28 mouse cellular contexts compared by ENCODE assay signal in genomic region chr2:139069276-139069961, GRCm38 (mm10).
A peak's percentile ranks its signal among the peaks of the same experiment; 100 is the strongest.
DNase-seq lines count a peak whose midpoint lies in the region; ATAC-seq and TF ChIP-seq lines count a peak whose summit lies in the region.
"Had no signal": no experiment of that assay in that cellular context is flagged by ENCODE, and none has a peak within 500 bp of the region (broad histone marks: within the 10 kb centered on the region; RNA-seq: fewer than 3 reads in every experiment).

No protein-coding gene starts in this region.

- no peaks in the 10 kb centered on the region for H3K36me3 ChIP-seq in forebrain, postnatal 0 days (ENCODE audit: insufficient read depth)
- H3K36me3 ChIP-seq in forebrain, embryonic 14.5 days (ENCODE audit: control insufficient read depth, insufficient read depth, low read length) = no peaks in the 10 kb centered on the region
- H3K36me3 ChIP-seq in lung, embryonic 14.5 days (ENCODE audit: insufficient read depth) = no peaks in the 10 kb centered on the region
- H3K36me3 ChIP-seq in lung, embryonic 16.5 days (ENCODE audit: control insufficient read depth, insufficient read depth, low read length) = no peaks in the 10 kb centered on the region
- H3K36me3 ChIP-seq: embryonic facial prominence, embryonic 13.5 days; embryonic facial prominence, embryonic 15.5 days; forebrain, embryonic 10.5 days; forebrain, embryonic 12.5 days; forebrain, embryonic 15.5 days; G1E had no signal

- no peaks in the 10 kb centered on the region for H3K9me3 ChIP-seq in forebrain, postnatal 0 days (ENCODE audit: low read length)
- H3K9me3 ChIP-seq in forebrain, embryonic 14.5 days (replicated peaks; ENCODE audit: control insufficient read depth, low read length) = no peaks in the 10 kb centered on the region
- no peaks in the 10 kb centered on the region for H3K9me3 ChIP-seq in lung, embryonic 14.5 days (ENCODE audit: low read depth, low read length)
- H3K9me3 ChIP-seq in lung, embryonic 16.5 days (ENCODE audit: control insufficient read depth, low read length) = no peaks in the 10 kb centered on the region
- H3K9me3 ChIP-seq: embryonic facial prominence, embryonic 13.5 days; embryonic facial prominence, embryonic 15.5 days; forebrain, embryonic 10.5 days; forebrain, embryonic 12.5 days; forebrain, embryonic 15.5 days had no signal

- H3K4me1 ChIP-seq in forebrain, postnatal 0 days (ENCODE audit: insufficient read depth) = no peaks in the 10 kb centered on the region
- no peaks in the 10 kb centered on the region for H3K4me1 ChIP-seq in forebrain, embryonic 14.5 days (ENCODE audit: control insufficient read depth, insufficient read depth, low read length)
- H3K4me1 ChIP-seq in lung, embryonic 14.5 days (ENCODE audit: insufficient read depth) = no peaks in the 10 kb centered on the region
- no peaks in the 10 kb centered on the region for H3K4me1 ChIP-seq in lung, embryonic 16.5 days (replicated peaks; ENCODE audit: control insufficient read depth, insufficient read depth, low read length)
- H3K4me1 ChIP-seq in lung, adult 2 months (ENCODE audit: control insufficient read depth, insufficient read depth, low read length) = no peaks in the 10 kb centered on the region
- H3K4me1 ChIP-seq: embryonic facial prominence, embryonic 13.5 days; embryonic facial prominence, embryonic 15.5 days; forebrain, embryonic 10.5 days; forebrain, embryonic 12.5 days; forebrain, embryonic 15.5 days had no signal

- no peak overlapping the region for H3K27ac ChIP-seq in forebrain, postnatal 0 days (ENCODE audit: low read depth, low read length)
- H3K27ac ChIP-seq in forebrain, embryonic 14.5 days (ENCODE audit: low read depth, low read length) = no peak overlapping the region
- no peak overlapping the region for H3K27ac ChIP-seq in lung, embryonic 14.5 days (ENCODE audit: low read depth)
- H3K27ac ChIP-seq in lung, embryonic 16.5 days (ENCODE audit: low read length) = no peak overlapping the region
- H3K27ac ChIP-seq: embryonic facial prominence, embryonic 13.5 days; embryonic facial prominence, embryonic 15.5 days; forebrain, embryonic 10.5 days; forebrain, embryonic 12.5 days; forebrain, embryonic 15.5 days had no signal

- peak; percentile 73 for ATAC-seq in forebrain, postnatal 0 days
- no peak for ATAC-seq in forebrain, embryonic 14.5 days
- ATAC-seq in lung, embryonic 14.5 days (ENCODE audit: insufficient read depth) = peak; percentile 90
- peak; percentile 83 for ATAC-seq in lung, embryonic 16.5 days (ENCODE audit: low read depth)
- no peak for ATAC-seq in cerebellum, adult (ENCODE audit: insufficient number of reproducible peaks, low FRiP score, low TSS enrichment)
- ATAC-seq: activated CD4-positive, CD25-positive, alpha-beta regulatory T cell, adult 4 months; CD4-positive, CD25-positive, alpha-beta regulatory T cell, adult 4 months; forebrain, embryonic 15.5 days; Patski had no signal

- no peak for TF ChIP-seq CTCF in forebrain, postnatal 0 days (IDR thresholded peaks at IDR 0.05; ENCODE audit: low read depth)
- TF ChIP-seq CTCF in lung, embryonic 14.5 days (IDR thresholded peaks at IDR 0.05; ENCODE audit: low read depth) = no peak
- no peak for TF ChIP-seq CTCF in lung, adult 2 months (IDR thresholded peaks at IDR 0.05; ENCODE audit: insufficient read depth, low read length)

- no peaks in the 10 kb centered on the region for H3K27me3 ChIP-seq in forebrain, postnatal 0 days (ENCODE audit: insufficient read depth, low read length)
- H3K27me3 ChIP-seq in forebrain, embryonic 14.5 days (replicated peaks; ENCODE audit: control insufficient read depth, insufficient read depth, low read length) = no peaks in the 10 kb centered on the region
- H3K27me3 ChIP-seq in lung, embryonic 14.5 days (ENCODE audit: insufficient read depth, low read length) = no peaks in the 10 kb centered on the region
- no peaks in the 10 kb centered on the region for H3K27me3 ChIP-seq in lung, embryonic 16.5 days (ENCODE audit: control insufficient read depth, insufficient read depth, low read depth, low read length)
- H3K27me3 ChIP-seq: CH12.LX; embryonic facial prominence, embryonic 13.5 days; embryonic facial prominence, embryonic 15.5 days; forebrain, embryonic 12.5 days; forebrain, embryonic 15.5 days; Patski had no signal

- no peak overlapping the region for H3K4me3 ChIP-seq in forebrain, postnatal 0 days (ENCODE audit: low read depth, low read length)
- no peak overlapping the region for H3K4me3 ChIP-seq in forebrain, embryonic 14.5 days (ENCODE audit: low read depth, low read length)
- H3K4me3 ChIP-seq in lung, embryonic 14.5 days (ENCODE audit: low read depth, low read length) = no peak overlapping the region
- H3K4me3 ChIP-seq in lung, embryonic 16.5 days (ENCODE audit: low read length) = no peak overlapping the region
- H3K4me3 ChIP-seq in lung, adult 2 months (replicated peaks; ENCODE audit: extremely low read depth, low read depth, low read length) = no peak overlapping the region
- H3K4me3 ChIP-seq: embryonic facial prominence, embryonic 13.5 days; embryonic facial prominence, embryonic 15.5 days; erythroblast, embryonic 14.5 days; forebrain, embryonic 10.5 days; forebrain, embryonic 12.5 days; forebrain, embryonic 15.5 days had no signal

- H3K4me2 ChIP-seq in forebrain, postnatal 0 days (ENCODE audit: low read depth) = no peak overlapping the region
- no peak overlapping the region for H3K4me2 ChIP-seq in forebrain, embryonic 14.5 days (ENCODE audit: low read length)
- no peak overlapping the region for H3K4me2 ChIP-seq in lung, embryonic 14.5 days
- H3K4me2 ChIP-seq in lung, embryonic 16.5 days (ENCODE audit: low read depth, low read length) = no peak overlapping the region
- H3K4me2 ChIP-seq: embryonic facial prominence, embryonic 13.5 days; embryonic facial prominence, embryonic 15.5 days; forebrain, embryonic 12.5 days; forebrain, embryonic 15.5 days had no signal

- WGBS in forebrain, postnatal 0 days = 81% methylated on average over 6 of the region's 6 CpGs
- 81% methylated on average over 6 of the region's 6 CpGs for WGBS in forebrain, embryonic 14.5 days
- 46% methylated on average over 6 of the region's 6 CpGs for WGBS in lung, embryonic 14.5 days
- WGBS in lung, embryonic 16.5 days = 45% methylated on average over 6 of the region's 6 CpGs
- WGBS in lung, adult 2 months = 64% methylated on average over 6 of the region's 6 CpGs

- no peak for DNase-seq in forebrain, postnatal 0 days
- no peak for DNase-seq in forebrain, embryonic 14.5 days (ENCODE audit: low spot score)
- DNase-seq in lung, embryonic 14.5 days = peak; percentile 63
- DNase-seq in lung, postnatal 25 days (ENCODE audit: low spot score) = no peak
- no peak for DNase-seq in lung, adult 2 months
- peak; percentile 66 for DNase-seq in brain, adult 2 months (ENCODE audit: low read depth, low spot score)
- DNase-seq: adrenal gland, adult 8-10 months; adrenal gland, postnatal 14 days; adrenal gland, postnatal 36 days; B cell, adult 2 months; cerebellum, adult 11-12 months; cerebellum, adult 2 months; cerebellum, adult 9-10 months; cerebellum, postnatal 10 days; cerebellum, postnatal 25 days had no signal

- no peak overlapping the region for H3K9ac ChIP-seq in forebrain, postnatal 0 days
- H3K9ac ChIP-seq in forebrain, embryonic 14.5 days (ENCODE audit: low read length) = no peak overlapping the region
- H3K9ac ChIP-seq in lung, embryonic 14.5 days = no peak overlapping the region
- H3K9ac ChIP-seq in lung, embryonic 16.5 days (ENCODE audit: low read length) = no peak overlapping the region
- H3K9ac ChIP-seq: embryonic facial prominence, embryonic 13.5 days; embryonic facial prominence, embryonic 15.5 days; forebrain, embryonic 12.5 days; forebrain, embryonic 15.5 days had no signal

- TF ChIP-seq POLR2A in lung, adult 2 months (IDR thresholded peaks at IDR 0.05; ENCODE audit: borderline replicate concordance, extremely low read depth, low read depth, low read length) = no peak

Comparison
In these comparisons a context has a peak if more than half of its experiments do, and no peak if none do; other contexts are left out.
1. ATAC-seq: peak in forebrain, postnatal 0 days (single experiment), lung, embryonic 14.5 days (single experiment) and lung, embryonic 16.5 days (single experiment); none in forebrain, embryonic 14.5 days (single experiment) and cerebellum, adult (single experiment).
2. DNase-seq: peak in lung, embryonic 14.5 days (single experiment) and brain, adult 2 months (single experiment); none in forebrain, postnatal 0 days (single experiment), forebrain, embryonic 14.5 days (single experiment), lung, postnatal 25 days (single experiment) and lung, adult 2 months (single experiment).